Mouse (Mus musculus) ES-CJ7 (cell line): Measurements from ENCODE around the gene Dcx.

Experiments
- DNase-seq: peaks from one replicate; pipeline ENCODE4 v3.0.0; 2011; ENCODE audit warnings: low read depth, low spot score

Dcx gene

DNA sequence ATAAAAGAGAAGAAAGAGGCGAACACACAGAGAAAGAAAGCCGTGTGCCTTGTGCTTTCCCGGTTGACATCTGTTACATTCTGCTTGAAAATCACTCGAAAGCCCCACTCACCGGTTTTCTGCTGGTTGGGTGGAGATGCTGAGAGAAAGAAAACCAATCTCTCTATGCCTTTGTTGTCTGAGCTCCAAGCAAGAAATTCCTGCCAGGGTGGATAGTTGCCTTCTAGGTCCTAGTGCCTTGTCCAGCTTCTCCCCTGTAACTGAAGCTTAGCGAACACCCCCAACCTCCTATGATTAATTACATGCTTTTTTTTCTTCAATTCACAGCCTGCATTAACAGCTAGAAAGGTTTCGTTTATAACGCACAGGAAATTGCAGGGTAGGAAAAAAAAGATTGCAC is at the start of gene Dcx:
TSS of gene Dcx (minus strand) at position 354 of the 400 bp plus-strand sequence.
- DNase-seq = no peak

DNA sequence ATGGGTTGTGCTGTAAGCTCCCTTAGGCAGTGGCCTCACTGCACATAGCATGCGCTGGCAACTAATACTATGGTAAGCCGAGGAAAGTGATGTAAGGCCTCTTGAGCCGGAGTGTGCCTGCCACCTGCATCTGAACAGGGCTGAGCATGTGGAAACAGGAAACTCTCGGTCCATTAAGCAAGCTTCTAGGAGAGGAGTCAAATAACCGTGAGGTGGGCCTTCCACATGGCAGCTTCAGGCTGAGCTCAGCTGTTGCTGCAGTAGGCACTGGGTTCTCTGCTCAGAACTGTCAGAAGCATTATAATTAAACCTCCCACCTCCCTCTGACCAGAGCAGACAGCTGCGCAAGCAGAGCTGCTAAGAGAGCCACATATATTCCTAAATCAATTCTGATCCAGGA is 33.1 kb upstream of the Dcx start:
- DNase-seq = no peak

DNA sequence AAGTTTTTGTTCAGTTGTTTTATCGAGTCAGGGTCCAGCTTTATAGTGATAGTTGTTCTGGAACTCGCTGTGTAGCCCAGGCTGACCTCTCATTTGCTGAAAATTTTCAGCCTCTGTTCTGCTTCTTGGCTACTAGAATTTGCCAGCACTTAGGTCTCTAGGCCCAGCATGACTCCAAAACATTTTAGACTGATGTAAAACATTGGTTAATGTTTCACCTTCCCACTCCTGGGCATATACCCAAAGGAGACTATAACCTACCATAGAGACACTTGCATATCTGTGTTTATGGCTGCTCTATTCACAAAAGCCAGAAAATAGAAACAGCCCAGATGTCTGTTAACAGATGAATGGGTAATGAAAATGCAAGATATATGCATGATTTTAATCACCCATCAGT is 560 bp upstream of the Dcx start:
- no peak for DNase-seq

DNA sequence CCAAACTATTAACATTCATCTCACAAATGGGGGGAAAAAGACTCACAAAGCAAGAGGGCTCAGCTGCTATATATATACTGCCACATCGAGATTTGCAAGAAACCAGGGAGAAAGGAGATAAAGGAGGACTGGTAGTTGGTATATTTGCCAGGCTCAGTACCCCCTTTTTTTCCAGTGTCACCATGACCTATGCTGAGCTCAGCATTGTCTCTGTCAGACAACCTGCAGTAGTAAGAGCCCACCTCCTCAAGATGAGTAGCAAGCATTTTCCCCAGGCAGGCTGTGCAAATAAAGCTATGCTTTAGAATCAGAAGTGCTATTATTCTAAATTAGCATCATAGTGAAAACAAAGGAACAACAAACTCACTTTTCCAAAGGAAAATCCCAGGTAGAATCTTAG is 581 bp downstream of the Dcx start:
- no peak for DNase-seq

DNA sequence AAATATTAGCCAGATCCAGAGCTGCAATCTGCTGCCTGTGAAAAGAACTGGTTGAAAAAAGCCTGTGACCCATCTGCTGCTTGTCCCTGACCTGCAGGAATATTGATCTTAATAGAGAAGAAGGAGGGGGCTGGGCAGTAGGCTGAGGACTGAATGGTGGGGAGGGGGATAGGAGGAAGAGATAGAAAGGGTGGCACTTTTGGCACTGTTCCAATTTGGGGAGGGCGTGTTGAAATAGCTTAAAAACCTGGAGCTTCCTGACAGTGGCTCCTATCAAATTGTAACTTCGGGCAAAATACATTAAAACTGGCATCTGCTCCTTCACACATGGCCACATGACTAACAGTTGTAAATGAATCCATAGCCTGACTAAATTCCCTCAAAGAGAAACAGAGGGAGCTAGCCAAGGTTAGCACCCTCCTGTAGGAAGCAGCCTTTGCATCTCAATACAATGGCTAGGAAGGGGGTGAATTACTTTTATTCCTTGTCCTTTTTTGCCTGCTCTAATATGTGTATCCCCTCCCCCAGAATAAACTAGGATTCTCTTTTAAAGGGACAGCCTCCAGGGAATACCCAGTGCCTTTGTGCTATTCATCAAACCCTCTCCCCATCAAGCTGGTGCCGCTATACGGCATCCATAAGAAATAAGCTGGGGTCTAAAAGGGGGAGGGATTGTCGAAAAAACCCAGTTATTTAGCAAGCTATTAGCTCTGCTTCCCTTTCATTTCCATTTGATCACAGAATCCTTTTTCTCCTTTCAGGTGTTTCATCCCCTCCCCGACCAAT is 1.5 kb downstream of the Dcx start:
- no peak for DNase-seq

DNA sequence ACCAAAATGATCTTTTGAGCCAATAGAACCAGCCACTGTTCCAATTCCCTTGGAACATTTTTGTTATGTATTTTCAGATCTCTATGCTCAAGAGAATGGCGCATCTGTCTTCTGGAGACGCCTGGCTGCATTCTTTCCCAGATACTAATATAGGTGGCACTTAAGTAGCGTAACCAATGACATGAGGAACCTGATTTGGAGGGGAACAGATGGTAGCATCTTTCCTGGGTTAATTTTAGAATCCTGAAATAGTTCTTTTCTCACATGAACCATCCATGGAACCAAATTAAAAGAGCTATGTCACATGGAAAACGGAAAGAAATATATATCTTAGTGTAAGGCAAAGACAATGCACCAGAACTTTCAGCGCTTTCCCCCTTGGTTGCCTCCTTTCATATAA is 11.0 kb downstream of the Dcx start:
- no peak for DNase-seq

DNA sequence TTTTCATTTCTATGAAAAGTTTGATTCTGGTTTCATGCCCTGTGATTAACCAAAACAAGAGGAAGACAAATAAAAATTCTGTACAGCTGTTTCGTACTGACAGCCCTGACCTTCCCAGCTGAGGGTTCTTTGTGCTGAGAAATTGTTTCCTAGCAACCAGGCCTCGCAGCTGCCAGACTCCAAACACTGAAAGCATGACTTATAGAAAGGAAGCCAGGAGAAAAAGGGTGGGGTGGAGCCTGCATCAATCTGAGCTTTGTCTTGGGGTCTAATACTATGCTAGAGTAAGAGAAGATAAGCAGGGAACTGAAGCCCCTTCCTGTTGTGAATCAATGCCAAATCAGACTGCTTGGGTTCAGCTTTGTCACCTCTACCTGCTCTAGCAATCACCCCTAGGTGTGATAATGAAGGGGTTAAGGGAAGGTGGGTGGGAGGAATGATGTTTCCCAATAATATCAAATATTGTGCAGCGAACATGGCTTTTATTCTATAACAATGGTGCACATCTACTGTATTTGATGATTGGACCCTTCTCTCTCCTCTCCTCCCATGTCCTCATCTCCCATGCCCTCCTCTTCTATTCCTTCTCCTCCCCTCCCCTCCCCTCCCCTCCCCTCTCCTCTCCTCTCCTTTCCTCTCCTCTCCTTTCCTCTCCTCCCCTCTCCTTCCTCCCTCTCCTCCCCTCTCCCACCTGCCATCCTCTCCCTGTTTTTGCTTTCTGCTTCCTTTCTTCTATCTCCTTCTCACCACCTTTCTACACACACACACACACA is 26.2 kb downstream of the Dcx start:
- DNase-seq = no peak

DNA sequence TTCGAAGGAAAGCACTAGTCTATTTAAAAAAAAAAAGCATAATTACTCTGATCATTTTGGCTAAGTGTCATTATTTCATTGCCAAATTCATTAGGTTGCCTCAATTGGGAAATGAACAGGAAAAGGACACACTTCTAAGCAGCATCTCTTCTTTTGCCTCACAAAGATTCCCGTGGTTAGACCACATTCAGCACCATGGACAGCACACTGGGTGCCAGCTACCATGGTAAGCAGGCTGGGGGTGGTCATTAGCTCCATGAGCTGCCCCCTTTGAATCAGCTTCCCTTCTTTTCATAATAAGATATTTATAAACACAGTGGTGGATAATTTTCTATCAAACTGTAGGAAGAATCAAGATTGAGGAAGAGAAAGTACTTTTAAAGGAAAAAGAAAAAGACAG is 28.4 kb downstream of the Dcx start:
- peak; percentile 20 for DNase-seq

DNA sequence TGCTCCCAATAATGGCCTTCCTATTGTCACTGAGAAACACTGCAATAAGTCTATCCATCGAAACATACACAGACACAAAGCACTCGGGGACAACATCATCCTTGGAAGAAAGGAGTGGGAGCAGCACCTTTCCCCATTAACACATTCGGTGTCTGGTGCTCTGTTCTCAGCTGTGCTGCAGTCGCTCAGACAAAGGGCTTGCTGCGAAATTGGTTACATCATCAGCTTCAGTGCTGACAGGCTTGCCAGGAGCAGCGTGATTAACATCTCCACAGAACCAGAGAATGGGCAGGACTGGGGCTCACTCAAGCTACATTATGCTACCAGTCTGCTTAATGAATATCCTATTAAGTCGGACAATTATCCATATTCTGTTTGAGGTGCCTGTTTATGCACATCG is 30.8 kb downstream of the Dcx start:
- DNase-seq = no peak

DNA sequence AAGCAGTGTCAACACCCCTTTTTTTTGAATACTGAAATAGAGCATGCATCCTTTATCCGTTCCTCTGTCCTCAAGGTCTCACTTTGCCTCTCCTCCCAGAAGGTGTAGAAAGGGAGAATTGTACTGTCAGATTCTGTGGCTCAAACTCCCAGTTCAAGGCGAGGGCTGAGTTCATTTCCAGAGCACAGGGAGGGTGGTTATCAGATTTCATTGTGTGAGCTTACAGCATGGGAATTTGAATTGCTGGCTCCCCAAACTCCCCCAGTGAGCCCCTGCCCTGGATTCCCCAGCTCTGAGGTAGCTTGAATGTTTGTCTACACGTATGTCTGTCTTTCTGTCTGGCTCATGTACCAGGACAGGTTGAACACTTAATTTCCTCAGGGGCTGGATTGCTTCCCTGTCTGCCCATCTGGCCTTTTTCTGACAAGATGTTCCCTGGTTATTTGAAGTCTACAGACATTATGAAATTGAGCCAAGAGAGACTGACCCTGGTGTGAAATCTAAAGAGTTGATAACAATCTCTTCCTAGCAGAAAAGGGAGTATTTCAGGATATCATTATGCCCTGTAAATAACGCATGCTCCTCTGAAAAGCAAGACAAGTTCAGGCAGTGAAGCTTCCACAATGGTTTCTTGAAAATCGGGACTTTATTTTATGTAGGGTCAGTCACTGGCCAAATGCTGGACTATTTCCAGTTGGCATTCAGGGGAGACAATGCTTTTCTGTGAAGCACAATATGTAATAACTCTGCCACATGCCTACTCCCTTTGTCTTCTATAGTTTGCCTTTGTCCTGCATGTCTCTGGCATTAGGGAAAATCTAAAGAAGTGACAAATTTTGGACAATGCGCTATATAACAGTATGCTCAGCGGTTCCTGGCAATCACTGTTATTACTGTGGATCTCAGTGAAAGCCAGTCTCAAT is 35.5 kb downstream of the Dcx start:
- DNase-seq = no peak

DNA sequence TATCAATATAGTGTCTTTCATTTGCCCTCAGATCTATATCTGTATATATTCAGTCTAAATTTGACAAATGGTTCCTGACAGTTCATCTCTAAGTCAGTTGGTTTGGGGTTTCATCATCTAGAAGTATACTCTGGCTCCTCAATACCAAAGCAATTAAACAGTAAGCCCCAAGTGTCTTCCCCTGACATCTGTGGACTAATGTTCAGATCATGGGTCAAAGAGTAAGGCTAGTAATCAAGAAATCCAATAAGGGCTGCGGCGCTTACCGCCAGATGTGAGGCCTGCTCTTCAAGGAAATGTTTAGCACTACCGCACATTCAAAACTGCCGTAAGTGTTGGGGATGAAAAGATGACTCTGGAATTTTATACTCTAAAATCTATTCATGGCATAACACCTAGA is 36.2 kb downstream of the Dcx start:
- DNase-seq = no peak

DNA sequence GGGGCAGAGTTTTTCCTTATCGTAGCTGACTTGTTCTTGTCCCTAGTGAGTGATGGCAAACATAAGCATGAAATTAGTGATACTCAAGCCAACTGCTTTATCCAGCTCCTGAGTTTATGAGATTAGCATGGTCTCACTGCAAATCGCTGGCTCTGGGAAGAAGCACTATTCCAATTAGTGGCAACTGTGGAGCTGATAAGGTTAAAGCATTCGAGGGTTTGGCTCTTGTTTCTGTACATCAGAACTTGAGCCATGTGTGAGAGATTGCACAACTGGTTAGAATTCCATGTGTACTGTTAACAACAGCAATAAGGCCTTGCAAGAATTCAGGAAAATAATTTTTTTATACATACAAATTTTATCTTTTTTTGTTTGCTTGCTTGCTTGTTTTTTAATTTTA is 39.9 kb downstream of the Dcx start:
- no peak for DNase-seq

DNA sequence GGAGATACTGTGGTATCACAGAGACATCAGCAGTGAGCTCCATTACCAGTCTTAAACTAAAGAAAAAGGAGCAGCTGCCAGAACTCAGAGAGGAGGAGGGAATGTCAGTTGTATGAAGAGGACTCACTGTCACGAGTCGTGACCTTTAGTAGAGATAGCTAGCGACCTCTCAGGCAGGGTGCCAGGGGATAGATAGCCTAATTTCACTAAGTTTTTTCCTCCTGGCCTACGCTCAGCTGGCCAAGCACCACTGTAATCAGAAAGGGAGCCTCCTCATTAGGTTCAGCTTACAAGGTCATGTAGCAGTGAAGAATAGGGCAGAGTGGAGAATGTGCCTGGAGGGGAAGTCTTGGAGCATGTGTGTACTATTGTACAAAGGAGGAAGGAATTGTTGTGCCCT is 47.3 kb downstream of the Dcx start:
- no peak for DNase-seq

DNA sequence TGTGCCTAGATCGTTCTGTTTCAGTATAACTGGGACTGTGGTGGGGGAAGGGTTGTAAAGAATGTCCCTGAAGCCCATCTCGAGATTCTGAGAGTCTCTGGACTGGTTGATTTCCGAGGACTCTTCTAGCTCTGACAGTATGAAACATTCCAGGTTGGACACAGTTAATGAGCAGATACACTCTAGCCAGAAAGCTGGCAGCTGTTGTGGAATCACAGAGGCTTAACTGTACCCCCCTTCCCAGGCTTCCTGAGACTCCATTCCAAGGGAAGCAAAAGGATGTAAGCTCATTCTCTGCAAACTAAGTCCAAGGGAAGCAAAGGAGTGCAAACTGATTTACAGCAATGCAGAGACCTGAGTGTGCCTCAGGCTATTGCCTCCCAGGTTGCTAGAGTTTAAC is 48.2 kb downstream of the Dcx start:
- DNase-seq = no peak

DNA sequence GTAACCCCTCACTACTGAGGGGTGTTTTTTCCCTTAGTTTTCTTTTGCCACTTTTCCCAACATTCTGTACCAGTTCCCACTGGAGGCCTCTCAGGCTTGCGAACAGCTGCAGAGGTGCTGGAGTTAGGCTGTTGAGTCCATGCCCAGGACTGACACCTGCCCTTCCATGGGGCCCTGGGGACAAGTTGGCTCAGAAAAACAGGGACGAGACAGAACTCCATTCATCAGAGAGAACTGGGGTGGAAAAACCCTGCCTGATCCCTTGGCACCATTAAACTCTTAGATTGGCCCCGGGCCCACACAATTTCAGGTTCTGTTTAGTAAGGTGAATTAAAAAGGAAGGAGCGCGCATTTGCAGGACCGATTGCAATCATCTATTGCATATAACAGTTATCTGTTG is 48.8 kb downstream of the Dcx start:
- DNase-seq = no peak

DNA sequence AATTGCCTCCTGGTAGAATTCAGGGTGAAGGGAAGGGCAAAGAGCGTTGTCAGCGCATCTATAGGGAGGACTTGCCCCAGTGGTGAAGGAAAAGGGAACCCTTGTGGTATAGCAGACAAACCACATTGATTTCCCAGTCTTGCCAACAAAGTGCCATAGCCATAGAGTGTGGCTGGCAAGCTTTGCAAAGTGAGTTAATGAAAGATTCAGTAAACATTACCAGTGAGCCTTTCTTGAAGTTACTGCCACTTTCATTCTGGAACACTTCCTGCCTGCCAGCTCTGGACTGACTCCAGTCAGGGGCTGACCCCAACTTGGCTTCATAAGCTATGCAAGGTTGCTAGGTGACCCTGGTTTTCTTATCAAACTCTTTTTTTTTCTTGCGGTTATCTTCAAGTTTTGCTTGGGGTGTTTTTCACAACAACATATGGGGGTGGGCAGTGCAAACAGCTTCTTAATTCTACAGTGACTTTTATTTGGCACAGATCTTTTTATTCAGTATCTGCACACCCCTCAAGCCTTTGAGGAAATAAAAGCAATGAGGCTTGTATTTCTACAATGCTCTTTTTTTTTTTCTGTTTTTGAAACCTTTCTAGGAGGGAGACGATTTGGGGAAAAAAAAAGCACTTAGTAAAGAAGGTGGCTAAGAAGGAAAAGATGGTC is 51.2 kb downstream of the Dcx start:
- DNase-seq = no peak

DNA sequence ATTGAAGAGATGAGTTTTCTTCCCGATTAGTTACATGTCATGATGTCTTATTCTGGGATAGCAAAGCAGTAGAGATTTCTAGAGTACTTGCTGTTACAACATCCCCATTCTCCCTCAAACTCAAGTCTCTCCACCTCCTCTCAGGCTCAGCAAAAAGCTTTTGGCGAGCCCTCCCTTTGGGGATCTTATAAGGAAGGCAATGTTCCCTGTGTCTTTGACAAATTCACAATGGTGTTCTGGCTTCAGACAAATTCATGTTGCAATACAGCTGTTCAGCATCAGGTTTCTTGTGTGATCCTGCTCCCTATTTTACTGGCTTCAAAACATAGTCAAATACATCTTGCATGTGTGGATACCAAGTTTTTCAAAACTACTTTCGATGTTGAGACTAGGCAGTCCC is 53.5 kb downstream of the Dcx start:
- no peak for DNase-seq

DNA sequence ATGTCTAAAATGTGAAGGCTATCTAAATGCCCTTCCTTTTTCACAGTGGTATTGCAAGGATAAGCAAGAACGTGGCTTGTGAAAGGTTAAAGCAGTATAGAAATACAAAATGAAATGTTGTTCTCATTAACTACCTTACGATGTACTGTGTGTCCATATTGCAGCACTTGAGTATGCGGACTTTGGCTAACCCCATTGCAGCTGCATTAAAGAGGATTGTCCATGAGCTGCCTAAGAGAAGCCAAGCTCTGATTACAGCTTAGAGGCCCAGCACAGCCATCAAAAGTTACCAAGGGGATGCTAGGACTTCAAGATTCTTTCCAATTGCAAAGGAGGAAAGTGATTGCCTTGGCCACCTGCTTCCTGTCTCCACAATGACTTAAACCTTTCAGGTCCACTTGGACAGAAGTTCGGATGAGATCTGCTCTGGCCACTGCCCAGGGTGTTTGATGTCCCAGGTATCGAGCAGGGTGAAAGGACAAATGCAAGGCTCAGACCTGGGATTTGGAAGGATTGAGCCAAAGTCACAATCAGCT is 65.9 kb downstream of the Dcx start:
- no peak for DNase-seq

DNA sequence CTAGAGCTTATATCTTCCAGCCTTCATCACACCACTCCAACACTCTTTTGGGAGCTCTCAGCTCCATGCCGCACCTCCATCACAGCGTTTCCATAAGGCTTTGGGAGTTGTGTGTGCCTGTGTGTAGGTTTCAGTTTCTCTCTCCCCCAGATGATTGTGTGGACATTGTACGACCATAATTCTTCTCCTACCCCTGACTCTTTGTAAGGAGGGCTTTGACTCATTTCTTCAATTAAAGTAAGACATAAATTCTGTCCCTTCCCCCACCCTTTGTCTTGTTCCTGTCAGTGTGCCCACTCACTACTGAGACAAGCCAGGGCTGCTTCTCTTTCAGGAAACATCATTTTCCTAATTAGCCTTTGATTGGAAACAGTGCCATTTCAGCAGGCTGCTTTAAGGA is 81.8 kb downstream of the Dcx start:
- no peak for DNase-seq

DNA sequence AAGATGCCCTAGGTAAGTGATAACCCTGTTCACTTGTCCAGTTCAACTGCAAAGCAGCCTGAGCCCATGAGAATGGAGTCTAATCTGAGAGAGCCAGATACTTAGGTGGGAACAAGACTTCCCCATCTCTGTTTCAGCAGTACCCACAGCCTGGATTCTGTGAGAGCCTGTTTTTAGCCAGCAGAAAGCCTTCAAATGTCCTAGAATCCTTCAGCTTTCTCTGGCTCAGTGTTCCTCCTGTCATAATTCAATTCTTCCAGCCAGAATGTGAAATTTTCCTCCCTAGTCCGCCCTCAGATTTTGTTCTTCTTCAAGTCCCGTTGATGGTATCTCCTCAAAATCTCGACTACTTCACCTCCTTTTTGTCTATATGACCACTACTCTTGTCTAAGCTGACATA is 83.1 kb downstream of the Dcx start:
- no peak for DNase-seq

DNA sequence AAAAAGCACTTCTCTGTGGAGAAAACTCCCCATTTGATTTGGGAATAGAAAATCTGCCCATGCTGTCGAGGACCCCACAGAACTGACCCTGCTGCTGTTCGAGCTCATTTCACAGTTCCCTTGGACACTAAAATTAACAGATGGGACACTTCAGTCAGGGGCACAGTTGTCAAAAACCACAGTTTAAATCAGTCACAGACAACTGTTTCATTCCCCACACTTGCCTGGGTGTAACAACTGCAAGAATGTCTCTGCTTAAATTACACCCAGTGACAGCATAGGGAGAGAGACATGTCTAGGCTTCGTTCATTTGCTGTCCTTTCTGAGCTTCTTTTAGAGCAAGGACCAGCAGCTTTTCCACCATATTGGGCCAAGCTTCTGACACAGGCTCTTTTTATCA is 86.5 kb downstream of the Dcx start:
- DNase-seq = no peak
